Mouse (Mus musculus): Measurements from ENCODE around the gene Rabl6. TPM values are rescaled to one million over a fixed set of nuclear protein-coding genes. Genes with fewer than 3 reads are reported as not detected.

Rabl6 gene
- polyA plus RNA-seq (2015; fragmentation: Nextera tagmentation; extraction: Ambion mirVana): 71.7 and 72.5 TPM in 2 replicates

DNA sequence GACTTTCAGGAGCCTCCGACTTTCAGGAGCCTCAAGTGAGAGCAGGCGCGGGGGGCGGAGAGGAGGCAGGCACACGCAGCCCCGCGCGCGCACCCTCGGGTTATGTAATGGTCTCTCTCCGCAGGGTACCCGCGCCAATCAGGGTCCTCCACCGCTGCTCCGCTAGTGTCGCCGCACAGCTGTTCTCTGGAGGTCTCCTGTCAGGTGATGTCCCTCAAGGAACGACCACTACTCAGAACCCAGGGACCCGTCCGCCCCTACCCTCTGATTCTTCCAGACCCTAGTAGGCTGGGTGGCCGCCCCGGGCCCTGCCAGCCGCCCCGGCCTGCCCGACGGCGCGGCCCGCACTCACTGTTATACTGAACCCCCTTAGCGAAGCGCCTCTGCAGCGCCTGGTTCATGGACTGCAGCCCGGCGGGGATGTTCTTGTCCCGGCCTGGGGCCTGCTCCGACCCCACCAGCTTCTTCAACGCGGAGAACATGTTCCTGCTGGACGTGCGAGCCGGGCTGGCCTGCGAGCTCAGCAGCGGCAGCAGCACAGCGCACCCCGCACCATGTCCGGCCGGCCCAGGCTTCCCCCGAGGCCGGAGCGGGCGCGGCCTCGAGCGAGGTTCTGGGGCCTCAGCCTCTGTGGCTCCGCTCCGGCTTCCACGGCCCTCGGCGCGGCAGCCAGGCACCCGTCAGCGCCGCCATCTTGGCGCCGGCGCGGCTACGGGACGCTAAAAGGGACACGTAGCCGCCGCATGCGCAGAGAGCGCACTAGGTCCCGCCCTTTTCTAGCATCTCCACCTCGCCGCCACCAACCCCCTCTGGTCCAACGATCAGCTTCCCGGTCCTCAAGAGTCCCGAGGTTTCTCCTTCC is at the start of gene Rabl6:
TSS of gene Rabl6 (minus strand) at position 761 of the 862 bp plus-strand sequence.
- H3K27ac ChIP-seq: peak within 1 kb of the TSS; percentile 91
- WGBS: under 1% methylated on average over 78 of the region's 80 CpGs

DNA sequence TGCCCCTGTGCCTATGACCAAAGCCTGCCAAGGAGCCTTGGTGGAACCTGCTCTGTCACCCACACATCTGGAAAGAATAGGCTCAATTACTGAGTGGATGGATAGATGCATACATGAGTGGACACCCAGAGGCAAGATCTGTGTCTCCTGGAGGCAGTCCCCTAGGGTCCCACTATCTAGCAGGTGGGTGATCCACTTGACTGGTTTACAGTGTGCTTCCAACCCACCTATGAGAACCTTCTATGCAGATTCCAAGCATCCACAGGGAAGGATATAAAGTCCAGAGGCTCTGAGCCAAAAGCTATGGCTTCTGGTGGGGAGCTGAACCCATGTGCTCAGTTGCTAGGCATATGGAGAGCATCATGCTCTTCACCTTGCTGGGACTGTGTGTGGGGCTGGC is 49.3 kb upstream of the Rabl6 start, which contains the start of gene Lcn5:
TSS of gene Lcn5 (plus strand) at position 301 of the 400 bp plus-strand sequence.
- H3K27me3 ChIP-seq: no peaks in the 10 kb centered on the region
- no peaks in the 10 kb centered on the region for H3K9me3 ChIP-seq (replicated peaks)
- no peak within 1 kb of the TSS for H3K4me3 ChIP-seq
- H3K27ac ChIP-seq: no peak within 1 kb of the TSS
- H3K36me3 ChIP-seq (ENCODE audit: poor library complexity, severe bottlenecking): no peaks in the 10 kb centered on the region
- no peak for ATAC-seq
- no peak within 1 kb of the TSS for H3K4me2 ChIP-seq
- H3K4me1 ChIP-seq: no peaks in the 10 kb centered on the region
- H3K9ac ChIP-seq: no peak within 1 kb of the TSS

More for the DNA sequence above, at the start of gene Rabl6:
- peak; percentile 95 for ATAC-seq
- Histone ChIP-seq H3K9ac (peak within 1 kb of the TSS; percentile 95), H3K4me3 (peak within 1 kb of the TSS; percentile 100), H3K27me3 (no peaks in the 10 kb centered on the region; the same call in 1 of the 2 replicates), H3K9me3 (replicated peaks) (no peaks in the 10 kb centered on the region), H3K4me2 (peak within 1 kb of the TSS; percentile 73), H3K4me1 (peaks cover 19% of the 10 kb centered on the region), H3K36me3 (ENCODE audit: poor library complexity, severe bottlenecking) (peaks cover 4% of the 10 kb centered on the region; the same call in 1 of the 2 replicates)

DNA sequence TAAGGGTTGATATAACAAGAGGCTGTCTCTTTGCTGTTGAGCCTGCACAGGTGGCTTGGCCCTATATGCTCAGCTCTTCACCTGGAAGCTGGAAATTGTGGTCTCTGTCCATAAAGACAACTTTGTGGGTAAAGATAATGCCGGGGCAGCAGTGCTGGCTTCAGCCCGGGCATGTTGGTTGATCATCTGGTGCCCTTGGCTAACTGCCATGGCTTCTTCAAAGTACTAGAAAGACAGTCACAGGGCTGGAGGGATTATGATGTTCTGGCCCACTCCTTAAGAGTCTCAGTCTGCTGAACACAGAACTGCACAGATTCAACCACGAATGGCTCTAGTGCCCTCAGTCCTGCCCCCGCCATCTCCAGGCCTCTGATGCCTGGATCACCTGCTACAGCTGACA is 48.9 kb upstream of the Rabl6 start:
- H3K4me1 ChIP-seq: no peaks in the 10 kb centered on the region
- H3K9me3 ChIP-seq (replicated peaks): no peaks in the 10 kb centered on the region
- H3K27ac ChIP-seq: no peak overlapping the region
- no peak for ATAC-seq
- H3K27me3 ChIP-seq: no peaks in the 10 kb centered on the region
- no peak overlapping the region for H3K9ac ChIP-seq
- no peaks in the 10 kb centered on the region for H3K36me3 ChIP-seq (ENCODE audit: poor library complexity, severe bottlenecking)
- H3K4me2 ChIP-seq: no peak overlapping the region
- 82% methylated on average over 4 of the region's 4 CpGs for WGBS
- H3K4me3 ChIP-seq: no peak overlapping the region

DNA sequence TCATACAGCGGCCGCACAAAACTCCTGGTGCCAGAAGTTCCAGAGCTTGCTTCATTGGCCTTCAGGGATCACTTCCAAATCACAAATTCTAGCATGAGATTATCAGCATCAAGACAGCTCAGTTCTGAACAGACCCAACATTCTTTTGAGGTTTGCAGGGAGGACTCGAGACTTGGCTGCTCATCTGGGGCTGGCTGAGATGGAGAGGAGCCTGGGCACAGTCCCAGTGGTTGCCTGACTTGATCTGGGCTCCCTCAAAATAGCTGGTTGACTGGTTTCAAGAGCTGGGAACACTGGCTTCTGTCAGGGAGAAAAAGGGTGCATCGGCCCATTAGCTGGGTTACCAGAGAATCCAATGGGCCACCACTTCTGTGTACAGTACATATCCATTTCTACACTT is 48.4 kb upstream of the Rabl6 start:
- Histone ChIP-seq H3K4me1 (no peaks in the 10 kb centered on the region), H3K27me3 (no peaks in the 10 kb centered on the region), H3K36me3 (ENCODE audit: poor library complexity, severe bottlenecking) (no peaks in the 10 kb centered on the region), H3K9ac (no peak overlapping the region), H3K4me3 (no peak overlapping the region), H3K4me2 (no peak overlapping the region), H3K9me3 (replicated peaks) (no peaks in the 10 kb centered on the region), H3K27ac (no peak overlapping the region)
- no peak for ATAC-seq
- 82% methylated on average over 4 of the region's 4 CpGs for WGBS

DNA sequence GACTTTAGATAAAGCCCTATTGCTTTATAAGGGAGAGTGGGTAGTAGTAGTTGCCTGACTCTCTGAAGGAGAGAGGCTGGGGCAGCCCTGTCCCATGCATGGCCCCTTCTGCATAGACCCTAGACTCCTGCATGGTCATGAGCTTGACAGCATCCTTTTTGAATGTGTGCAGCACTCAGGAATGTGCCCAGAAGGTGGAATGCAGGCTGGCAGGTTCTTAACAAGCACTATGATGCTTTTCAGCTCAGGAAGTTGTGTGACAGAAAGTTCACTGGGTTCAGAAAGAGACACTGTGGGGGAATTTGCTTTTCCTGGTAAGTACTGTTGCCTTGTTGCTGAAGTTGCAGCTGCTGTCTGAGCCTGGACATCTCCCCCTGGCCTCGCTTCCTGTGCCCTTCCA is 46.2 kb upstream of the Rabl6 start:
- 71% methylated on average over 1 of the region's 1 CpGs for WGBS
- Histone ChIP-seq H3K27me3 (no peaks in the 10 kb centered on the region), H3K4me3 (no peak overlapping the region), H3K27ac (no peak overlapping the region), H3K9ac (no peak overlapping the region), H3K4me1 (no peaks in the 10 kb centered on the region), H3K4me2 (no peak overlapping the region), H3K36me3 (ENCODE audit: poor library complexity, severe bottlenecking) (no peaks in the 10 kb centered on the region), H3K9me3 (replicated peaks) (no peaks in the 10 kb centered on the region)
- no peak for ATAC-seq

DNA sequence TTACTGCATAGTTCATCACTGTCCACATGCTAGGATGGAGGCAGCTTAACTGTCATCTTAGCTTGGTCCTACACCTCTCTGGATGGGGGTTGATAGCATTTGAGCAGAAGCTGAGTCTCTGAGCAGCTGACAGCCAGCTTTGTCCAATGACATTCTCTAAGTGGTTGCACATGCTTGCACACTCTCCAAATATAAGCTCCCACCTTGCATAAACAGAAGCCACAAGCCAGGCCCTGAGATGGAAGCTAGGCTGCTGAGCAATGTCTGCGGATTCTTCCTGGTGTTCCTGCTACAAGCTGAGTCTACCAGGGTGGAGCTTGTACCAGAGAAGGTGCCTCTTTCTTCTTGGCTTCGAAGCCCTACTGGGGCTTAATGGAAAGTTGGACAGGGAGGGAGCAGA is 44.6 kb upstream of the Rabl6 start, which contains the start of gene Lcn8:
TSS of gene Lcn8 (plus strand) at position 219 of the 400 bp plus-strand sequence.
- no peak for ATAC-seq
- Histone ChIP-seq H3K27ac (no peak within 1 kb of the TSS), H3K36me3 (ENCODE audit: poor library complexity, severe bottlenecking) (no peaks in the 10 kb centered on the region), H3K4me1 (no peaks in the 10 kb centered on the region), H3K9me3 (replicated peaks) (no peaks in the 10 kb centered on the region), H3K27me3 (no peaks in the 10 kb centered on the region), H3K4me3 (no peak within 1 kb of the TSS), H3K4me2 (no peak within 1 kb of the TSS), H3K9ac (no peak within 1 kb of the TSS)
- 79% methylated on average over 2 of the region's 2 CpGs for WGBS

DNA sequence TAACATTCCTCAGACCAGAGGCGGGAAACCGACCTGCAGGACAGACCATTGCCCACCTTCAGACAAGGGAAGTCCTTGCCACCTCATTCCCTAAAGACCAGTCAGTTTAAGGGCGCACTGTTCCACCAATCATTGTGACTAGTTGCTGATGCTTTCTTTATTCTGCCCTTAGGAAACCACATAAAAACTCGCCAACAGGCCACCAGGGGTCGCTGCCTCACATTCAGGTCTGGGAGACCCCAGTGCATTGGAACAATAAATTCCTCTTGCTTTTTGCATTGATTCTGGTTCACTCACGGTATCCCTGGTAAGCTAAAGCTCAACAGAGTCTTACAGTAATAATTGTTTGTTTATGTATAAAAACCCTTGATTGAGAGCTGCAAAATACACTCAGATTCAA is 31.6 kb upstream of the Rabl6 start:
- Histone ChIP-seq H3K9me3 (replicated peaks) (no peaks in the 10 kb centered on the region), H3K4me2 (no peak overlapping the region), H3K27ac (no peak overlapping the region), H3K4me1 (no peaks in the 10 kb centered on the region), H3K27me3 (no peaks in the 10 kb centered on the region), H3K4me3 (no peak overlapping the region), H3K9ac (no peak overlapping the region), H3K36me3 (ENCODE audit: poor library complexity, severe bottlenecking) (no peaks in the 10 kb centered on the region)
- no peak for ATAC-seq
- 15% methylated on average over 6 of the region's 6 CpGs for WGBS

DNA sequence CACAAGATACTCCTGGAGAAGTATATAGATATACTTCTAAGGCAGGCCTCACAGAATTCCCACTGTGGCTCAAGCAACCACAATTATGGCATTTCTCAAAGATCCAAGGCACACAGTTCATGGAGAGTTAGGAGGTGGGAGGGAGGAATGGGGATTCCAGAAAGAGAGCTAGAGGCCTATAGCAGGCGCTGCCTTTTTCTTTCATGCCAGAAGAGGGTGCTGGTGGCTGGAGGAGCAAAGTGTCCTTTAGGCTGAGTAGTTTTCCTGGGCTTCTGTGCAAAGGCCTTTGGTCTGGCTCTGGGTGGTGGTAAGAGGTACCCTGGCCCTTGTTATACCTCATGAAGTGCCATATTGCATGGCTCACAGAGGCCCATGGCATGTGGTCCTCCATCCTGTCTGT is 25.7 kb upstream of the Rabl6 start:
- Histone ChIP-seq H3K36me3 (ENCODE audit: poor library complexity, severe bottlenecking) (no peaks in the 10 kb centered on the region), H3K9me3 (replicated peaks) (no peaks in the 10 kb centered on the region), H3K9ac (no peak overlapping the region), H3K4me3 (no peak overlapping the region), H3K27me3 (no peaks in the 10 kb centered on the region), H3K27ac (no peak overlapping the region), H3K4me1 (no peaks in the 10 kb centered on the region), H3K4me2 (no peak overlapping the region)
- 43% methylated on average over 1 of the region's 1 CpGs for WGBS
- no peak for ATAC-seq

DNA sequence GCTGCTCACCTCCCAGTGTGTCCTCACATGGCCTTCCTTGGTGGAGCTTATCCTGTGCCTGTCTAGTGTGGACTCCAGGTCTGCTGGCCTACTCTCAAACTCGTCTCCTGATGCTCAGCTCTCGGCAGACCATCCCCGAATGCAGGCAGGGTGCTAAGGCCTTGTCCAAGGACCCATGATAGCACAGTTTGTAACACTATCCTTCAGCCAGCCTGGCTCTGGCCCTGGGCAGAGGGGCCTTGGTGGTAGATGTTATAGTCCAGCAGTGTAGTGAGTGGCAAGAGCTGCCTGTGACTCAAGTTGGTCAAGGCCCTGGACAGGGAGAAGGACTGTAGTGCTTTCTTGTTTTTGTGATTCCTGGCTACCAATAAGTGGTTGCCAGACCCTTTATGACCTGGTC is 25.3 kb upstream of the Rabl6 start:
- Histone ChIP-seq H3K4me1 (no peaks in the 10 kb centered on the region), H3K4me2 (no peak overlapping the region), H3K27me3 (no peaks in the 10 kb centered on the region), H3K9ac (no peak overlapping the region), H3K4me3 (no peak overlapping the region), H3K36me3 (ENCODE audit: poor library complexity, severe bottlenecking) (no peaks in the 10 kb centered on the region), H3K27ac (no peak overlapping the region), H3K9me3 (replicated peaks) (no peaks in the 10 kb centered on the region)
- ATAC-seq: no peak
- WGBS: 73% methylated on average over 3 of the region's 3 CpGs

DNA sequence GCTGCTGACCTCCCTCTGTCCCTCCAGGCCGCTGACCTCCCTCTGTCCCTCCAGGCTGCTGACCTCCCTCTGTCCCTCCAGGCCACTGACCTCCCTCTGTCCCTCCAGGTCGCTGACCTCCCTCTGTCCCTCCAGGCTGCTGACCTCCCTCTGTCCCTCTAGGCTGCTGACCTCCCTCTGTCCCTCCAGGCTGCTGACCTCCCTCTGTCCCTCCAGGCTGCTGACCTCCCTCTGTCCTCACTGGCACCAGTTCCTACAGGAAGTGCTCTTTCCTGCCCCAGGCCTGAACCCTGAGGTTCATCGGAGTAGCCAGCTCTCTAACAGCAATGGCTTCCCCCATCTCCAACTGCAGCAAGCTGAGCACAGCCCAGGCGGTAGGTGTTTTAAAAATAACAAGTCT is 20.4 kb upstream of the Rabl6 start:
- H3K4me3 ChIP-seq: no peak overlapping the region
- H3K4me2 ChIP-seq: no peak overlapping the region
- H3K9ac ChIP-seq: no peak overlapping the region
- 59% methylated on average over 4 of the region's 4 CpGs for WGBS
- no peaks in the 10 kb centered on the region for H3K27me3 ChIP-seq
- H3K27ac ChIP-seq: no peak overlapping the region
- ATAC-seq: no peak
- no peaks in the 10 kb centered on the region for H3K4me1 ChIP-seq
- no peaks in the 10 kb centered on the region for H3K36me3 ChIP-seq (ENCODE audit: poor library complexity, severe bottlenecking)
- H3K9me3 ChIP-seq (replicated peaks): no peaks in the 10 kb centered on the region

DNA sequence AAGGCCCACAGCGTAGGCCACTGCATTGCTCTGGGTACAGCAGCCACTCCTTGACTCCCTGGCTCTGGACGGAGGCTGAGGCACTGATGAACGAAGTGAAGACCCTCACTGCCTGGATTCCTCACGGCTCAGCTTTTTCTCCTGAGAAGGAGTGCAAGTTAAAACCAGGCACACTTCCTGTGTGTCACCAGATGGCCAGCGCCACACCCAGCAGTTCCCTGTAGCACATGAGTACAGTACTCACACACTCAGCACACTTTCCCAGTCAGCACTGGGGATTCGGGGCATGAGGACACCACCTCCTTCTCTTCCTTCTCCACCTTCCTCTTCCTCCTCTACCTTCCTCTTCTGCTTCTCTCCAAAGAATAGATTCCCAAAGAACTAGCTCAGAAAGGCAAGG is 19.5 kb upstream of the Rabl6 start, which contains the start of gene Fcna:
TSS of gene Fcna (minus strand) at position 220 of the 400 bp plus-strand sequence.
- no peaks in the 10 kb centered on the region for H3K27me3 ChIP-seq

DNA sequence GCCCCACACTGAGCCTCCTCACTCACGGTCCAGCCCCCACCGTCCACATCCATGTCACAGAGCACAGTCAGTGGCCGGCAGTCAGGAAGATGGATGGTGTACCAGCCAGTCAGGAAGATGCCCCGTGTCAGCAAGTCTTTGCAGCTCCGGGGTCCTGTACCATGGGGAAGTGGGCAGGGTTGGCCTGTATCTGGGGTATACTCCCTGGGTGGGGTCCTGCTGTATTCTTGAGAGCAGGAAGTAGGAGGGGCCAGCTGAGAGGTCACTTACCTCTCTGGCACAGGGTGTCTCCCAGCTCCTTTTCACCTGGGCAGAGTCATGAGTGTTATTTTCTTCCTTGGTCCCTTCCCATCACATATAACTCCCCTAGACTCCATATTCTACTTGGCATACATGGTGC is 17.7 kb upstream of the Rabl6 start:
- no peak overlapping the region for H3K4me2 ChIP-seq
- H3K9me3 ChIP-seq (replicated peaks): no peaks in the 10 kb centered on the region
- no peaks in the 10 kb centered on the region for H3K36me3 ChIP-seq (ENCODE audit: poor library complexity, severe bottlenecking)
- 74% methylated on average over 5 of the region's 5 CpGs for WGBS
- ATAC-seq: no peak
- H3K4me3 ChIP-seq: no peak overlapping the region
- no peak overlapping the region for H3K9ac ChIP-seq
- H3K27me3 ChIP-seq: no peaks in the 10 kb centered on the region
- H3K27ac ChIP-seq: no peak overlapping the region
- H3K4me1 ChIP-seq: peaks cover 13% of the 10 kb centered on the region

More for the DNA sequence above, 19.5 kb upstream of the Rabl6 start, which contains the start of gene Fcna:
- Histone ChIP-seq H3K27ac (no peak within 1 kb of the TSS), H3K4me2 (no peak within 1 kb of the TSS), H3K9ac (no peak within 1 kb of the TSS), H3K4me3 (no peak within 1 kb of the TSS), H3K4me1 (no peaks in the 10 kb centered on the region), H3K36me3 (ENCODE audit: poor library complexity, severe bottlenecking) (no peaks in the 10 kb centered on the region), H3K9me3 (replicated peaks) (no peaks in the 10 kb centered on the region)
- WGBS: 82% methylated on average over 6 of the region's 6 CpGs
- no peak for ATAC-seq
